Mouse (Mus musculus) testis, adult 2 months (tissue): Measurements from ENCODE around the gene Nat9. TPM values are rescaled to one million over a fixed set of nuclear protein-coding genes. Genes with fewer than 3 reads are reported as not detected.
A peak's percentile ranks its signal among the peaks of the same experiment; 100 is the strongest.

Experiments used
- H3K27ac ChIP-seq: fragments of 200-500 bp; 2 replicates; pipeline ENCODE4 v1.5.1; 2012; ENCODE audit warnings: low read depth, low read length; ENCODE audit not compliant: control insufficient read depth, insufficient read depth
- H3K27me3 ChIP-seq: fragments of 200-500 bp; 2 replicates; pipeline ENCODE4 v1.6.1; 2012; ENCODE audit warnings: mild to moderate bottlenecking, low read length, moderate library complexity; ENCODE audit not compliant: control insufficient read depth, insufficient read depth
- H3K36me3 ChIP-seq: fragments of 200-500 bp; 2 replicates; pipeline ENCODE4 v1.6.1; 2012; ENCODE audit warnings: mild to moderate bottlenecking, low read length; ENCODE audit not compliant: control insufficient read depth, insufficient read depth
- H3K4me1 ChIP-seq: fragments of 200-500 bp; 2 replicates; pipeline ENCODE4 v1.6.1; 2012; ENCODE audit warnings: low read length; ENCODE audit not compliant: control insufficient read depth, insufficient read depth
- H3K4me3 ChIP-seq: fragments of 200-500 bp; 2 replicates; pipeline ENCODE4 v1.5.1; 2012; ENCODE audit warnings: low read depth, mild to moderate bottlenecking, low read length, moderate library complexity, mixed read lengths; ENCODE audit not compliant: control insufficient read depth
- CTCF ChIP-seq: fragments of 200-500 bp; IDR thresholded peaks from 2 replicates; pipeline ENCODE4 v1.5.1; 2012; ENCODE audit warnings: low read depth, mild to moderate bottlenecking, inconsistent platforms, low read length, moderate library complexity; ENCODE audit not compliant: control insufficient read depth, insufficient read depth, insufficient replicate concordance
- POLR2A ChIP-seq: fragments of 200-500 bp; IDR thresholded peaks from 2 replicates; pipeline ENCODE4 v1.6.1; 2012; ENCODE audit warnings: low read depth, mild to moderate bottlenecking, inconsistent platforms, low read length, moderate library complexity; ENCODE audit not compliant: control insufficient read depth
- polyA plus RNA-seq: library from polyadenylated mRNA; depleted of rRNA; stranded (reverse); fragments of >200 nt; gene quantifications from 2 replicates; pipeline ENCODE4 v1.2.3, GENCODE M21; 2012

The Nat9 gene
- polyA plus RNA-seq, 1 experiment, result 106 TPM

GRCm38 (mm10) chr11:115187224-115187639, 427 bp downstream of the Nat9 start, which contains the start of gene Tmem104:
TSS of gene Tmem104 (plus strand) at chr11:115187487.
- Histone ChIP-seq H3K4me3 (peak within 1 kb of the TSS; percentile 93), H3K27me3 (no peaks in the 10 kb centered on the region), H3K36me3 (no peaks in the 10 kb centered on the region; the same call in none of the 2 replicates), H3K4me1 (peaks cover 7% of the 10 kb centered on the region), H3K27ac (peak within 1 kb of the TSS; percentile 68)
- no peak for TF ChIP-seq CTCF
- TF ChIP-seq POLR2A, result peak; percentile 73

- H3K4me1 ChIP-seq, result peaks cover 7% of the 10 kb centered on the region
- H3K27ac ChIP-seq, result no peak overlapping the region
- H3K4me3 ChIP-seq, result no peak overlapping the region
- H3K36me3 ChIP-seq, result no peaks in the 10 kb centered on the region; the same call in none of the 2 replicates
- TF ChIP-seq CTCF, result no peak
- TF ChIP-seq POLR2A, result no peak
- H3K27me3 ChIP-seq, result no peaks in the 10 kb centered on the region
Observed at GRCm38 (mm10) chr11:115184973-115185372, 2.7 kb downstream of the Nat9 start.

GRCm38 (mm10) chr11:115181913-115182638, 5.6 kb downstream of the Nat9 start:
- no peaks in the 10 kb centered on the region for H3K27me3 ChIP-seq
- H3K27ac ChIP-seq, result no peak overlapping the region
- TF ChIP-seq POLR2A, result no peak
- peak; percentile 83; the same call in 1 of the 2 replicates for TF ChIP-seq CTCF
- peaks cover 2% of the 10 kb centered on the region for H3K4me1 ChIP-seq
- H3K36me3 ChIP-seq, result no peaks in the 10 kb centered on the region; the same call in none of the 2 replicates
- H3K4me3 ChIP-seq, result no peak overlapping the region

GRCm38 (mm10) chr11:115179881-115180280, 7.8 kb downstream of the Nat9 start:
- no peak overlapping the region for H3K27ac ChIP-seq
- H3K4me1 ChIP-seq, result peaks cover 2% of the 10 kb centered on the region; the same call in 1 of the 2 replicates
- H3K27me3 ChIP-seq, result no peaks in the 10 kb centered on the region
- TF ChIP-seq CTCF, result no peak
- no peak for TF ChIP-seq POLR2A
- no peaks in the 10 kb centered on the region; the same call in none of the 2 replicates for H3K36me3 ChIP-seq
- H3K4me3 ChIP-seq, result no peak overlapping the region

- Histone ChIP-seq H3K36me3 (no peaks in the 10 kb centered on the region; the same call in none of the 2 replicates), H3K27ac (no peak overlapping the region), H3K4me3 (no peak overlapping the region), H3K4me1 (peaks cover 2% of the 10 kb centered on the region; the same call in 1 of the 2 replicates), H3K27me3 (no peaks in the 10 kb centered on the region)
- no peak for TF ChIP-seq POLR2A
- no peak for TF ChIP-seq CTCF
Observed at GRCm38 (mm10) chr11:115179191-115179590, 8.5 kb downstream of the Nat9 start.

GRCm38 (mm10) chr11:115178766-115179165, 8.9 kb downstream of the Nat9 start:
- H3K36me3 ChIP-seq, result no peaks in the 10 kb centered on the region; the same call in none of the 2 replicates
- no peak overlapping the region for H3K4me3 ChIP-seq
- TF ChIP-seq CTCF, result no peak
- no peak for TF ChIP-seq POLR2A
- H3K27ac ChIP-seq, result no peak overlapping the region
- no peaks in the 10 kb centered on the region for H3K27me3 ChIP-seq
- peaks cover 2% of the 10 kb centered on the region; the same call in 1 of the 2 replicates for H3K4me1 ChIP-seq

GRCm38 (mm10) chr11:115177559-115178195, 10.0 kb downstream of the Nat9 start:
- Histone ChIP-seq H3K27ac (no peak overlapping the region), H3K27me3 (no peaks in the 10 kb centered on the region), H3K36me3 (no peaks in the 10 kb centered on the region), H3K4me1 (peaks cover 4% of the 10 kb centered on the region; the same call in 1 of the 2 replicates), H3K4me3 (no peak overlapping the region)
- TF ChIP-seq CTCF (no peak), POLR2A (no peak)
